Mouse (Mus musculus): ENCODE results near the gene Slc26a10. TPM values are rescaled to one million over a fixed set of nuclear protein-coding genes. Genes with fewer than 3 reads are reported as not detected.

The Slc26a10 gene
- total and polyA plus RNA-seq, 2 experiments from 2014 or later: 0.31 to 1.1 TPM

DNA sequence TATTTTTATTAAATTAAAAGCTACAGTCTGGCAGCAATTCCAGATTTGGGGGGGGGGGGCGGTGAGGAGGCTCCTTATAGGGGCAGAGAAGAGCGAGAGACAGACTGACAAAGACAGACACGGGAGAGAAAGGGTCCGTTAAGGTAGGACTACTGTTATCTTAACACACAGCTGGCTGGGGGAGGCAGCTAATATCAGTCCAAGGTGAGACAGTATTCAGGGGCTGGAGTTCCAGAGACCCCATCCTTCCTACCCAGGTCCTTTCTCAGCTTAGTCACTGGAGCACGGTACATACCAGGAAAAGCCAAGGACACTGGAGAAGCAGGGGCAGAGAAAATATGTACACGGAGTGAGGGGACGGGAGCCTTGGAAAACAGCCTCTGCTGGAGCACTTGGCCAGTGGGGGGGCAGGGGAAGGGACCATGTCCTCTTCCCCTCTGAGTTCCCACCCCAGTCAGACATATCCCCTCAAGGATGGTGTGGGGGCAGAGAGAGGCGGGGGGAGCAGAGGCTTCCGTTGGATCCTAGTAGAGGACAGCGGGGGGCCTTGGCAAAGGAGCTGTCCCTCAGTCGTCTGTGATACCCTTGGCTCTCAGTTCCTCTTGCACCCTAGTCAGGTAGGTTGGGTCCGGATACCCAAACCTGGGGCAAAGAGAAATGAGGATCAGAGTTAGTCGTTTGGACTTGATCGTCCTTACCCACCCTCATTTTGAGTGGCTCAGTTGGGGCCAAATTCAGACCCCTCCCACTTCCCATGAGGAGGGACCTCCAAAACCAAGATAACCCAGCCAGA lies 10.1 kb upstream of the Slc26a10 start:
- H3K4me1 ChIP-seq (ENCODE audit: insufficient read depth, low read length): peaks cover 16% of the 10 kb centered on the region
- 0 out of 2 replicates have a peak overlapping the region, but pooled peaks have one; percentile 51 for H3K27ac ChIP-seq
- no peak overlapping the region for H3K4me3 ChIP-seq (ENCODE audit: low read length)

DNA sequence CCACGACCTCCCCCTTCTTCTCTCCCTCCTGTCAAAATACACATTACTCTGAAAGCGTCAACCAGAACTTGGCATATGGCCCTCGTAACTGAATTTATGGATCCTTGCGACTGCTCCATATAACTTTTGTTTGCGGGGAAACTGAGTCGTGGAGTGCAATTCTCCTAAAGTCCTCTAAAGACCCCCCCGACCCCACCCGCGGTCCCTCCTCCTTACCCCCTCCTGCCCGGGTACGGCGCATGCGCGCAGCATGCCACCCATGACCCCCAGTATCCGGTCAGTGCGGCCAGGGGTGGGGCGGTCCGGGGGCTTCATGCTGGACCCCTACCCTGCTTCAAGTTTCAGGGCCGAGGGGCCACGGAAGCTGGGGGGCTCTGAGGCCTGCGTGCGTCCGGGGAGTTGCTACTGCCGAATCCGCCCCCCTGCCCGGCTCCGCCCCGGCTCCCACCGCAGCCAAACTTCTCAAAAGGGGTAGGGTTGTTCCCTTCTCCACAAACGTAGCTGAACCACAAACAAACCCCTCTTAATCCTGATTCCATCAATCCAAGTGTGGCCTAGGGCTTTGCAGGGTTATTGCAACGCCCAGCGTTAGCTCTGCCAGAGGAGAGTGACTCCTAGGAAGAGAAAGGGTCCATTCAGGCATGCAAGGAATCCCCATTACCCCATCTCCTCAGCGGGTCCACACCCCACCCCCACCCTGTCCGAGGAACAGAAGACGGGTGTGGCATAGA lies 9.4 kb upstream of the Slc26a10 start, which contains the start of gene Arhgef25:
Gene Arhgef25 (minus strand): TSS at position 433 of the 731 bp plus-strand sequence.
- peaks cover 14% of the 10 kb centered on the region for H3K4me1 ChIP-seq (ENCODE audit: insufficient read depth, low read length)

More for the DNA sequence above, 10.1 kb upstream of the Slc26a10 start:
- no peaks in the 10 kb centered on the region for H3K27me3 ChIP-seq (ENCODE audit: insufficient read depth, low read length)
- no peak for TF ChIP-seq CTCF (IDR thresholded peaks at IDR 0.05; ENCODE audit: low read depth)
- WGBS: 37% methylated on average over 14 of the region's 14 CpGs
- H3K4me2 ChIP-seq (ENCODE audit: low read depth, low read length): no peak overlapping the region
- ATAC-seq: no peak
- H3K9me3 ChIP-seq (ENCODE audit: low read length): no peaks in the 10 kb centered on the region
- no peak for DNase-seq (ENCODE audit: low spot score)
- no peak overlapping the region for H3K9ac ChIP-seq (replicated peaks; ENCODE audit: low read length)
- peaks cover 4% of the 10 kb centered on the region for H3K36me3 ChIP-seq (ENCODE audit: insufficient read depth, low read length)

DNA sequence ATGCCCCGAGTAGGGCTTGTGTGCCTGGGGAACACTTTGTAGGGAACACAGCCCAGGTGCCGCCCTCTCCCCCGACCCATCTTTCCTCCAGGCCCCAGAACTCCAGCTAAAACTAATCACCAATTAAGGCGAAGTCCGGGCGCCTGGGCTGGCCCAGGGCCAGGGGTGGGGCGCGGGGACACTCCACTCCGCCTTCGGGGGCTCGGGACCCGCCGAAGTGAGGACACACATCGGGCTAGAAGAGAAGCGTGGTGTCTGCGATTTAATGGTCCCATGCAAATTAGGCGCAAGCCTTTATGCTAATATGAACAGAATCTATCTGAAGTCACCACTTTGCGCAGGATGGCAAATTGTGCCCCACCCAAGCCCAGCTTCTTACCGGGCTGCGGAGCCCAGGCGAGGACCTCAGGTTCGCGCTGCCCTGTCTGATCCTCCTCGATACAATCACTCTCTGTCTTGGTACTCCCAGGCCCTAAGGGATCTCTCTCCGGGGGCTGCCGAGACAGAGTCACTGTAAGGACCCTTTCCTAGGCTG lies 8.7 kb upstream of the Slc26a10 start:
- Histone ChIP-seq H3K27me3 (ENCODE audit: insufficient read depth, low read length) (no peaks in the 10 kb centered on the region), H3K4me3 (ENCODE audit: low read length) (peak overlapping the region; percentile 59), H3K27ac (peak overlapping the region; percentile 51; the same call in 1 of the 2 replicates), H3K9me3 (ENCODE audit: low read length) (no peaks in the 10 kb centered on the region), H3K4me1 (ENCODE audit: insufficient read depth, low read length) (peaks cover 8% of the 10 kb centered on the region), H3K36me3 (ENCODE audit: insufficient read depth, low read length) (peaks cover 4% of the 10 kb centered on the region), H3K4me2 (ENCODE audit: low read depth, low read length) (peak overlapping the region; percentile 98), H3K9ac (replicated peaks; ENCODE audit: low read length) (peak overlapping the region; percentile 74)
- DNase-seq (ENCODE audit: low spot score) (peak; percentile 26), ATAC-seq (peak; percentile 15; the same call in 1 of the 2 replicates)
- no peak for TF ChIP-seq CTCF (IDR thresholded peaks at IDR 0.05; ENCODE audit: low read depth)
- 3% methylated on average over 26 of the region's 26 CpGs for WGBS

More for the DNA sequence above, 9.4 kb upstream of the Slc26a10 start, which contains the start of gene Arhgef25:
- H3K27me3 ChIP-seq (ENCODE audit: insufficient read depth, low read length): no peaks in the 10 kb centered on the region
- H3K9ac ChIP-seq (replicated peaks; ENCODE audit: low read length): peak within 1 kb of the TSS; percentile 74
- H3K4me2 ChIP-seq (ENCODE audit: low read depth, low read length): peak within 1 kb of the TSS; percentile 98
- peak within 1 kb of the TSS; percentile 51; the same call in 1 of the 2 replicates for H3K27ac ChIP-seq
- DNase-seq (ENCODE audit: low spot score) (peak; percentile 25), ATAC-seq (no peak)
- H3K36me3 ChIP-seq (ENCODE audit: insufficient read depth, low read length): peaks cover 4% of the 10 kb centered on the region
- 3% methylated on average over 35 of the region's 35 CpGs for WGBS
- no peaks in the 10 kb centered on the region for H3K9me3 ChIP-seq (ENCODE audit: low read length)
- peak within 1 kb of the TSS; percentile 59 for H3K4me3 ChIP-seq (ENCODE audit: low read length)
- TF ChIP-seq CTCF (IDR thresholded peaks at IDR 0.05; ENCODE audit: low read depth): no peak

DNA sequence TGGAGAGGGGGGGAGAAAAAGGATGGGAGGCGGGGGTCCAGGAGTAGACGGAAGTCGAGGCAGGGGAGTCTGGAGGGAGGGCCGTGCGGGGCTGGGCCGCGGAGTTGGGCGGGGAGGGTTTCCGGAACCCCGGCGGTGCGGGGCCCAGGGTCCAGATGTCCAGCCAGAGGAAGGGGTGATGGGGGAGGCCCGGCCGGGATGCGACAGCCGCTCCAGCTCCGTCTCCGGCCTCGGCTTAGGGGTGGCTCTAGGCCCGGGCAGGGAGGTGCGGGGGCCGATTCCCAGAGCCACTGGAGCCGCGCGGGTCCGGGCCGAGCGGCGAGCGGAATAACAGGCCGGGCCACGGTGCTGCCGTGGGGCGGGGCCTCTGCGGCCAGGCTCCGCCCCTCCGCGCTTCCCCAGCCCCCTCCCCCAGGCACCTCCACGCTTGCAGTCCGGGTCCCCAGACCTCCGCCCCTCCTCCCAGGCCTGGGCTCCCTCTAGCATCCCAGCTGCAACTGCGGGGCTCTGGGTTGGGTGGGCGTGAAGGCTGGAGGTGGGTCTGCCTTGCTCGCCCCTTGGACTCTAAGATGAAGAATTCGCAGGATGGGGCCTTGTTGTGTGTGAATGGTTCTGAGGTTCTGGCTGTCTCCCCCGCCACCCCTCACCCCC lies 8.1 kb upstream of the Slc26a10 start:
- Histone ChIP-seq H3K27me3 (ENCODE audit: insufficient read depth, low read length) (no peaks in the 10 kb centered on the region), H3K4me2 (ENCODE audit: low read depth, low read length) (peak overlapping the region; percentile 98), H3K4me3 (ENCODE audit: low read length) (peak overlapping the region; percentile 59), H3K9ac (replicated peaks; ENCODE audit: low read length) (peak overlapping the region; percentile 74), H3K36me3 (ENCODE audit: insufficient read depth, low read length) (peaks cover 4% of the 10 kb centered on the region), H3K27ac (peak overlapping the region; percentile 73), H3K9me3 (ENCODE audit: low read length) (no peaks in the 10 kb centered on the region), H3K4me1 (ENCODE audit: insufficient read depth, low read length) (peaks cover 7% of the 10 kb centered on the region)
- DNase-seq (ENCODE audit: low spot score) (peak; percentile 82), ATAC-seq (peak; percentile 82)
- TF ChIP-seq CTCF (IDR thresholded peaks at IDR 0.05; ENCODE audit: low read depth): no peak
- 0% methylated on average over 28 of the region's 46 CpGs for WGBS

DNA sequence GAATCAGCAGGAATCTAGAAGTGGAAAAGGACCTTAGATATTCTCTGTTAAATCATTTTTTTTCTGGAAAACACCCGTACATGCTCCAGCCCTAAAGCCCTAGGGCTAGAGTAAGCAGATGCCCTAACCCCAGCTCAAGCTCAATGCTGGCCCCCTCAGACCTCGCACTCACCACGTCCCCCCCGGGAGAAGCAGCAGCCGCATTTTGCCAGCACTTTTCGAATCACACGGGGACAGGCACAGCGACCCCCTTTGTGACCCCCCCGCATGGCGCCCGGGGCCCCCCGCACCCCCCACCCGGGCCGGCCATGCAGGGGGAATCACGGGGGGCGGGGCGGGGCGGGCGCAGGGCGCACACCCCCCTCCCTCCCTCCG lies 7.6 kb upstream of the Slc26a10 start:
- peak overlapping the region; percentile 74 for H3K9ac ChIP-seq (replicated peaks; ENCODE audit: low read length)
- peak overlapping the region; percentile 98 for H3K4me2 ChIP-seq (ENCODE audit: low read depth, low read length)
- peaks cover 4% of the 10 kb centered on the region for H3K36me3 ChIP-seq (ENCODE audit: insufficient read depth, low read length)
- H3K9me3 ChIP-seq (ENCODE audit: low read length): no peaks in the 10 kb centered on the region
- H3K4me1 ChIP-seq (ENCODE audit: insufficient read depth, low read length): peaks cover 7% of the 10 kb centered on the region
- H3K27ac ChIP-seq: peak overlapping the region; percentile 73
- DNase-seq (ENCODE audit: low spot score) (no peak), ATAC-seq (no peak)
- no peak for TF ChIP-seq CTCF (IDR thresholded peaks at IDR 0.05; ENCODE audit: low read depth)
- WGBS: 0% methylated on average over 15 of the region's 21 CpGs
- no peaks in the 10 kb centered on the region for H3K27me3 ChIP-seq (ENCODE audit: insufficient read depth, low read length)
- H3K4me3 ChIP-seq (ENCODE audit: low read length): peak overlapping the region; percentile 59

All from hindbrain, postnatal 0 days (tissue).